Mouse (Mus musculus): ENCODE data around the gene Nob1. TPM values are rescaled to one million over a fixed set of nuclear protein-coding genes. Genes with fewer than 3 reads are reported as not detected.

Nob1 gene
- 10 to 100 TPM; 56.2 to 62.4 TPM for polyA plus RNA-seq (2017; shearing (Covaris generic))

DNA sequence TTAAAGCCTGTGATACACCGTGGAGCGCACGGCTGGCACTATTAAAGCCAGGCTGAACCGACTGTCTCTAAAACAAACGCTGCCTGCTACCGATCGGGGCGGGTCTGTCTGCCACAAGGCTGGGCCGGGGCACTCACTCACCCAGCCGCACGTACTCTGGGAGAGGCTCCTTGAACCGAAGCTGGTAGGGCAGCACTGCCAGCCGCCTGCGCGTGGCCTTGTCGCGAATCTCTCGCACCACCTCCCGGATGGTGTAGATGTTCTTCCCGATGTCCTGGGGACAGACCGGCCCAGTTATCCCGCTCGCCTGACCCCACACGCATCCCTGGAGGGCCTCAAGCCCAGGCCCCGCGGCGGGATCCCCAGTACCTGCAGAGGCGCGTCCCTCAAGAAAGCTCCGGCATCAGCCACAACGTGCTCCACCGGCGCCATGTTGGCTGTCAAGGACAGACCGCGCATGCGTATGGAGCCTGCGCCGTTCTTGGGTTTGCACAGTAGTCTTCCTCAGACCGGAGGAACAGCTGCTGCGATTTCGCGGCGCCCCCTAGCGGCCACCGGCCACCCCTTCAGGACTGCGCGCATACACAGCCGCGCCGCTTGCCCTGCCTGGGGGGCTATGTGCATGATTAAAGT, at the start of gene Nob1:
Nob1 (minus strand) TSS at position 455 of the 633 bp plus-strand sequence.
- ATAC-seq = peak; percentile 90

DNA sequence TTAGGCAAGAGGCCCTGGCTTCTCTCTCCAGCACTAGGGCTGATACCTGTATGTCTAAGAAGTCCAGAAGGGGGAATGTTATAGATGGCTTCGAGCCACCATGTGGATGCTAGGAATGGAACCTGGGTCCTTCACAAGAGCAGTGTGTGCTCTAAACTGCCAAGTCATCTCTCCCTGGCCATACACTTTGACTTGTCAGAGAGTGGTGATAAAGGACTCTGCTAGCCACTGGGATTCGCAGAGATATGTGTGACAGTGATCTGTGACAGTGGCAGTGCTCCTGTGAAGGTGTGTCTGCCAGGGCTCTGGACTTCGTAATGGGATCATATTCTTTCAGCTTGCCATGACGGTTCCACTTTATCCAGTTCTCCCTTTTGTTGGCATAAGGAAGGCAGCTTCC, 48.5 kb upstream of the Nob1 start:
- no peak for ATAC-seq

DNA sequence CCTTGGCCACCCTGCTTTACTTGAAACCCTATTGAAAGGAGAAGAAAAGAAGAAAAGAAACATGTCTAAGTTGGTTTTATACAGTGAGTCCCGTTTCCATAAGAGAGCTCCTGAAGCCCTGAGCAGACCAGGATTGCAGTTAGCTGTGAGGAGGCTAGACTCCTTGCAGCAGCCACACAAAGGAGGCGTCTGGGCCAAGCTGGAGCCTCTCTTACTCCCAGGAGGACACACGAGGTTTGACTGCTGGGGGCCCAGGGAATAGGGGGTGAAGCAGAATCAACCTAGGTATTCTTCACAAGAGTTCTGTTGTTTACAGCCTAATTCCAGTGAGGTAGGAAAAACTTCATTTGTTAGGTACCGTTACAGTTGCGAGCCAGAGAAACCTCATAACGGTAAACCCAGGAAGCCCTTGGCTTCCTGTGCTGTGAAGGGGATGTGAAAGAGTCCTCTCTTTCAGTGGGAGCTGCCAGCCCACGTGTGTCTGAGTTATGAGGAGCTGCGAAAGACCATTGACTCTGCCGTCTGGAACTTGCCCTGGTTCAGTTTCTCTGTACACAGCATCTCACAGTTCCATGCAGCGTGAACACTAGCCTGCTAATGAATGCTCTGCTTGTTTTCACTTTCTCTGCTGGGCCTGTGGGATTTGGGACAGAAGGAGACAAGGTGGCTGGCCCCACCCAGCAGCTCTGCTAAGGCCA, 47.7 kb upstream of the Nob1 start:
- ATAC-seq = no peak

DNA sequence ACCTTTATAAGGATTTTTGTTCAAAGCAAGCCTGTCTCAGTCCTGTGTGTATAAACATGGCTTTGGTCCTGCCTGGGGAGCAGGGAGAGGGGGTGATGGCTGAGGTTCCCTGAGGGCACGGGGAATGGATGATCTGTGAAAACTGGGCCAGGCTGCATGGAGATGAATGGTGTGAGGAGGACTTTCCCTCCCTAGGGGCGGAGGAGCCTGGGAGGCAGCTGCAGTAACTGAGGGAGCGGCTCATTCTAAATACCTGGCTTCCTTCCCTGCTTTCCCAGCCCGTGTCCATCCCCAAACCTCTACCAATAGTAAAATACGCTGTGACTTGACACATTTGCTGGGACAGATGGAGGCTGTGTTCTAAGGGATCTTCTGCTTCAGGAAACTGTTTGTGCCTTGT, 45.5 kb upstream of the Nob1 start:
- no peak for ATAC-seq

DNA sequence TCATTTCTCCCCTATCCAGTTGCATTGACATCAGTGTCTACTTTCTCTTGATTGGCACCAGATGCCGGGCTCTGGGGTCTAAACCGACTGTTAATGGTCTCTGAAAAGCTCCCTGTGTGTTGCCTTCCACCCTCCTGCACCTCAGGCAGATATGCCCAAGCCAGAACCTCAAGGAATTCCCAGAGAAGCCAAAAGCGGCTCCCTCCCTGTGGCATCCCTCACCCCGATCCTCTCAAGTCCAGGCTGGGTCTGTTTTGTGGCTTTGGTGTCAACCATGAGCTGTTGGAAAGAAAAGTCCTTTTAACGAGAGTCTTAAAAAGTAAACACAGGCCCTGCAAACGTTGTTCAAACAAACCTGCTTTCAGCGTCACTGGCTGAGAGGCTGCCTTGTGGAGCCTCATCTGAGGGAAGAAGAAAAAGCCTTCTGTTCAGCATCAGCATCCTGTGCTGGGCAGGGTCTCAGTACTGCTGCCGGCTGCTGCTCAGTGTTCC, 44.0 kb upstream of the Nob1 start:
- no peak for ATAC-seq

DNA sequence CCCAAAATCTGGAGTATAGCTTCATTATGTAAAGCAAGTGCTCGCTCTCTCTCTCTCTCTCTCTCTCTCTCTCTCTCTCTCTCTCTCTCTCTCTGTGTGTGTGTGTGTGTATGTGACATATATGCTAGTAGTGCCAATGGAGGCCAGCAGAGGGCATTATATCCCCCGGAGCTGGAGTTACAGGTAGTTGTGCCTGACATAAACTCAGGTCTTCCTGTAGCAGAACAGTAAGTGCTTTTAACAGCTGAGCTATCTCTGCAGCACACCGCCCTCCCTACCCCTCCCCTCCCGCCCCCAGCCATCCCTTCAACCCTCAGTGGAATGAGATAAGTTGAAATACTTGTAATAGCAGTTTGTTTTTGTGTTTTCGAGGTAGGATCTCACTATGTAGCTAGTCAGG, 41.8 kb upstream of the Nob1 start:
- no peak for ATAC-seq

DNA sequence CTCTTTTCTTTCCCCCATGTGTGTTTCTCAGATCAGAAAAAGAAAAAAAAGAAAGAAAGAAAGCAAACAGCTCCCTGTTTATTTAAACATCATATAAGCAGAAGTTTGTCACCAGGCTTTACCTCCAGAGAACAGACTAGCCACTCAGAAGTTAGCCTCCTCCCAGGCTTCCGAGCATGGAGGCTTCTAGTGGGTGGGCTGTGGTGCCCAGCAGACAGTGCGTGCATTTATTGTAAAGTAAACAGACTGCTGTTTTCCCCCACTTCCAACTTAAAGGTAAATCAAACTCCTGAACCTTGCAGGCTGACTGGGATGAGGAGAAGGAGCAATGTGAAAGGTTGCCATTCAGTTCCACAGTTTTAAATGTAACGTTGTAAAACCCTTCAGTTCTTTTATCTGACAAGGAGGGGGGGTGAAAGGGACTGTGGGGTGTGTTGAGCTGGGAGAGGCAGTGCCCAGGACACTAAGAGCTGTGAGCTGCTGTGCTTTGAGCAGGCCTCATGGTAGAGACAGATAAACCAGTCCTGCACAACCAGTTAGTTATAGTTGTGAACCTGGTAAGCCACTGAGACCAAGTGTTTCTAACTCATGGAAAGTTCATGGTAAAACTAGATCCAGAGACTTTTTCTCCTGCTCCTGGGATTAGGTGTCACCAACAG, 40.6 kb upstream of the Nob1 start:
- no peak for ATAC-seq

DNA sequence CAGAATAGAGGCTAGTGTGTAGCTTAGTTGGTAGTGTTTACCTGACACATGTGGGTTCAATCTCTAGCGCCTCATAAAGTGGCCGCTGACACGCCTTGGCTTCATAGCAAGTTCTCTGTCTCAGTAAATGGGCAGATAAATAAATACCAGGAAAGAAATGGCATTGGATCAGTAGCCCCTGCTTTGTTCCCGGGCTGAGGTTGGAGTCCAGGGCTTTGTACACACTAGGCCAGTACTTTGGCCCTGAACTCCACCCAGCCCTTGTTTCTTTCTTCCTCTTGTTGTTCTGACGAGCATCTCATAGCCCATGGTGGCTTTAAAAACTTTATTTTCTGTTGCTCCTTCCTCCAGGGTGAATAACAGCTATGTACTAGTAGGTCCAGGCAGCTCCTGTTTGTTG, 37.6 kb upstream of the Nob1 start:
- no peak for ATAC-seq

DNA sequence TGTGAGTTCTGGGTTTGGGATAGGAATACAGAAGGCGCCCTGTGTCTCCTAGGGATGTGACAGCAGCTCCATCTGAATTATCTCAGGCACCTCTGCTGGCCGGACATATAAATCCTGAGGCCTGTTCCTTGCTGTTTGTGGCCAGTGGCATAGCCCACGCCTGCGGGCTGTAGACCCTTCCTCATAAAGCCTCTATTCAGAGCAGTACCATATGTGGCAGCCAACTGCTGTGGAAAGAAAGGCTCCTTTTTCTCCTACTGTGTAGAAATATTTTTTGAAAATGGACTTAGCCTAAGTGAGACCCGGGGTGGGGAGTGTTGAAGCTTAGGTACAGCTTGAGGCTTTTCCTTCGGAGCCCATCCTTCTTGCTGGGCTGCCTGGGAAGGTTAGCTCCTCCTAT, 33.4 kb upstream of the Nob1 start:
- ATAC-seq = no peak

DNA sequence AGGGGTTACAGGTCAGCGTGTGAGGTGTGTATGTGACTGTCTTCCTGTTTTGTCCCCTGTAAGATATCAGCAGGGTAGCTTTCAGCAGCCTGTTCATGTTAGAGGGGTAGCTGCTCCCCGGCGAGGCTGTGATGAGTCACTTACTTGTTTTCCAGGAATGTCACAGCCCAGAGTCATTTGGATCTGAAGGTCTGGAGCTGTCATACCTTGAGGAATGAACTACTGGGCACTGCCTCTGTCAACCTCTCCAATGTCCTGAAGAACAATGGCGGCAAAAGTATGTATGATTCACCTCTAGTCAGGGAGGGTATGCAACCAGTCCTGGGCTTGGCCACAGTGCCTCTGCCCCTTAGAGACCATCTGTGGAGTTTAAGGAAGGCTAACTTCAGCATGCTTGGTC, 32.9 kb upstream of the Nob1 start:
- no peak for ATAC-seq

DNA sequence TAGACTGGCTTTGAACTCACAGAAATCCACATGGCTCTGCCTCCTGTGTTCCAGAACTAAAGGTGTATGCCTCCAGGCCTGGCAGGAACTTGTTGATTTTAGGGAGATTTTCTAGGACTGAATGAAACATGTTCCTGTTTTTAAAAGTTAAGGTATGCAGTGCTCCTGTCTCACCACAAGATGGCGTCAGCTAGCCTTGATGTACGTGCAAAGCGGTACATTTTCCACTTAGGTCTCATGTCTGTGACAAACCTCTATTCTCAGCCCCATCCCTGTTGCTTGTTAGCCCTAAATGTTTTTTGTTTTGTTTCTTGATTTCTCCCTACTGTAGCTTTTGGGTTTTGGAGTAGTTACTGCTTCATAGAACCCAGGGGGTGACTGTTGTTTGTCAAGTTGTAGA, 30.4 kb upstream of the Nob1 start:
- peak; percentile 83 for ATAC-seq

DNA sequence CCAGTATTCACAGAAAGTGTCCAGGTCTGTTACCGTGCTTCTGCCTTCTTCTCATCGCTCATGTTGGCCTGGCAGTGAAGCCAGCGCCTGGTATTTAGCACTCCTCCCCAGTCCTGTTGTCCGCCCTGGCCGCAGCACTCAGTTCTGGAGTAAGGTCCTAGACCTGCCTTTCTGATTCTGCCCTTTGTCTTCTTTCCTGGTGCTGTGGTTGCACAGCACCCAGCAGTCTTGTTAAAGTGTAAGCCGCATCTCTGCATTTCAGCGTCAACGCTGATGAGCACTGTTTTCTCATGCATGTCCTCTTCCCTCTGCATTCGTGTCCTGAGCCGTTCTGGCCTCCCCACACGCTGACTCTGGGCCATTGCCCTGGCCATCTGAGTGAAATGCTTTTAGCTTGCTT, 28.5 kb upstream of the Nob1 start:
- no peak for ATAC-seq

DNA sequence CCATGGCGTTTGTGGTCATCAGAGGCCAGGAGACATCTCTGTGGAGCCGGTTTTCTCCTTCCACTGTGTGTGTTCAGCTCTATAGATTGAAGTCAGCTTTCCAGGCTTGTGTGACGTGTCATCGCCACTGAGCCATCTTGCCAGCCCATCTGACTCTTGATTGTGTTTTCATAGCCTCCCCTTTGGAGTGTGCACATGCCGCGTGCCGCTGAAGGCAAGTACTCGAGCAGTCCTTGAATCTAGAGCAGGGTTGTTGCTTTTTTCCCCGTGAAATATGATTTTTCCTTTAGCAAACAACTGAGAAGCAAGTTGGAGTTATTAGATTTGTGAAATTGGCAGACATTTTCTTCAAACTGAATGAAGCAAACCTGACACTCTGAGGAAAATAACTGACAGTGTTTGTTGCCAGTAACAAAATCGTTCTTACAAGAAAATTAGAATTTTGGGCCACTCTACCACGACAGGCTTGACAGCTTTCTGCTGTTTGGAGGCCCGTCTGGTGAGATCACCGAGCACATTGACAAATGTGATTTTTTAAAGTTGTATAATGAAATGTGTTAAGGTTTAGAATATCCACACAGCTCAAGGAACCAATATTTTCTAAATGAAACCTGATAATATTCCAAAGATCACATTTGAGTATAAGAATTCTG, 26.7 kb upstream of the Nob1 start:
- no peak for ATAC-seq

DNA sequence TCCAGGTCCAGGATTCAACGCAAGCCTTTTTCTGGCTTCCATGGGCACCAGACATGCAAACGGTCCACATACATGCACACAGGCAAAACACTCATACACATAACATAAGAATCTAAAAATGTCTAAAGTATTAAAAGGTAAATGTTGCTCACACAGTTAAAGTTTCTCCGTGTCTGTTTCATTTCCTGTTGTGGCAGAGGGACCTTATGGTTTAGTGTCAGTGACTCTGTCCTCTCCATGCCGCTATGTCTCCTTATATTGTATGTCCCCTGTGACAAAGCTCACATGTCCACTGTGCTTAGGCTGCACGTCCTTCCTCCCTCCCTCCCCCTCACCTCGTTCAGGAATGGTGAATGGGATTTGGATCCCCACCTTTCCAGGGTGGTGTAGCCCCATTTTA, 24.8 kb upstream of the Nob1 start:
- ATAC-seq = peak; percentile 61

DNA sequence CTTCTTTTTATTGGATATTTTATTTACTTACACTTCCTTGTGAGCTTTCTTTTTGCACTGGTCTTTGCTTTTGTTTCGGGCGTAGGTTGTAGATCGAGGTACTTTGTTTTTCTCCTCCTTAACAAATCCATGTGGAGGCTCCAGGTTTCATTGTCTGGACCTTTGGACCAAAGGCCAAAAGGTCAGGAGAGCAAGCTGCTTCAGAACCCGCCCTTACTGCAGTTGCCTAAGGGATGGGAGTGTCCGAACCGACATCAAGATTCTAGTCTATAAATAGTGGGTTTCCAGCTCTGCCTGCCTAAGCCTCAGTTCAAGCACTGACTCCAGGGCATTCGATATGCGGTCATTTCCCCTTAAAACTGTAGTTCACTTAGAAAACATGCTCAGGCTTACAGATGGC, 24.3 kb upstream of the Nob1 start:
- no peak for ATAC-seq

DNA sequence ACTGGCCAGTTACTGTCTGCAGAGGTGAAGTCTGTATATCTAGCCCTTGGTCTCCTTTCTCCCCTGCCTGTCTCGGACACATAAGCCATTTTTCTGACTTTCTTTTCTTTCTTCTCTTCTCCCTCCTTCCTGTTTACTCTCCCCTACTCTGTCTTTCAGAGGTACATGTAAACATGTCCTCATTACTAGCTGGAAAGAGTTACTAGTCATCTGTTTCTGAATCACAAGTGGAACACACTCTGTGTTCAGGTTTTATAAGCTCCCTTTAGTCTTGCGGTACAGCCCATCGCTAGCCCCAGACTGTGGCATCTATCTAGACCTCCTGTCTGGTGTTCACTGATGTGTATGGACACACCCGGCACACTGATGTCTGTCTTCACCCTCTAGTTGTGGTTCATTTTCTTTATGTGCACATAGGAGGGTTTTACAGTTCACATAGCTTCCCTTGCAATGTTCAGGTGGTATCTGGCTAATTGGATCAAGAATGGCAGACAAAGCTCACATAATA, 23.6 kb upstream of the Nob1 start:
- ATAC-seq = peak; percentile 43

DNA sequence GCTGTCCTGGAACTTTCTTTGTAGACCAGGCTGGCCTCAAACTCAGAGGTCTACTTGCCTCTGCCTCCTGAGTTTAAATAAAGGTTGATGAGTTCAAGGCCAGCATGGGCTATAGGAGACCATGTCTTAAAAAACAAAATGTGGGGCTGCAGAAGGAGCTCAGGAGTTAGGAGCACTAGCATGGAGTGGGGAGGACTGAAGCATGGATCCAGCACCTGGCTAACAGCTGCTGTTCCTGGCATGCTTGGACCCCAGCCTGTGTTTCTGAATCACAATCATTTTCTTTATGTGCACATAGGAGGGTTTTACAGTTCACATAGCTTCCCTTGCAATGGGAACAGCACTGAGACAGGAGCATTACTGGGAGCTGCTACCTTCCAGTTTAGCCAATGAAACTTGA, 22.9 kb upstream of the Nob1 start:
- no peak for ATAC-seq

DNA sequence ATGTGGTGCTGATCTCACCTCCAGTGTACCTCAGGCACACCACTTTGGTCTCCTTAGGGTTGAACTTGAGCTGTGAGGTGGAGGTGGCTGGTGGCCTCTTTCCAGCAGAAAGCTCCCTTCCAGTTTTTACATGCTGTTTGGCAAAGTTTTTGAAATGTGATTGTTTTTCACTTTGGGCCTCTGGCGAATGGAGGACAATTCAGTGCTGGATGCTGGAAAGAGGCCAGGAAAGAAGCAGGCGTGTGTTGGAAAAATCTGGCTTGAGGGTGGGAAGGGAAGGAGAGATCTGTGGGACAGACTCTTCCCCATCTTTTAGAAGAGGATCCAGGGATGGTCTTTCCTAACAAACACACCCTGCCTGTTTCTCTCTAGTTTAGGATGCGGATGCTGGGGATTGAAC, 19.8 kb upstream of the Nob1 start:
- ATAC-seq = no peak

DNA sequence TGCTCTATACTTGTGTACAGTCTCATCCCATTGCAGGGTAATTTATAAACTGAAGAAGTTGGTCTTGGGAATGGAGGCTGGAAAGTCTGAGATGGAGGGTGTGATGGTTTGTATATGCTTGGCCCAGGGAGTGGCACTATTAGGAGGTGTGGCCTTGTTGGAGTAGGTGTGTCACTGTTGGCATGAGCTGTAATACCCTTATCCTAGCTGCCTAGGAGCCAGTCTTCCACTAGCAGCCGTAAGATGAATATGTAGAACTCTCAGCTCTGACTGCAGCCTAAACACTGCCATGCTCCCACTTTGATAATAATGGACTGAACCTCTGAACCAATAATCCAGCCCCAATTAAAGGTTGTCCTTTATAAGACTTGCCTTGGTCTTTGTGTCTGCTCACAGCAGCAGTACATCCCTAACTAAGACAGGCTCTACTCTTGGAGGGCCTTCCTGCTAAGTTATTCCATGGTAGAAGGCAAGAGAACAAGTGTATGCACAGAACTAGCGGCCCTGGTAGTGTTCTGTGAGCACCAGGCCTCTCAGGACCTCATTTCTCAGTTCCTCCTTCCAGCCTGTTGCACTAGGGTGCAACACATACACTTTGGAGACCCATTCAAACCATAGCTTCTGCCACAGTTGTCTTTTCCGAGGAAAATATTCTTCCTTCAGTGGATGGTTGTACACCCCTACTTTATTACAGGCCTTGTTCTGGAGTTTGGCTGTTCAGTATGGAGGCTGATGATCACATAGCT, 15.2 kb upstream of the Nob1 start:
- no peak for ATAC-seq

DNA sequence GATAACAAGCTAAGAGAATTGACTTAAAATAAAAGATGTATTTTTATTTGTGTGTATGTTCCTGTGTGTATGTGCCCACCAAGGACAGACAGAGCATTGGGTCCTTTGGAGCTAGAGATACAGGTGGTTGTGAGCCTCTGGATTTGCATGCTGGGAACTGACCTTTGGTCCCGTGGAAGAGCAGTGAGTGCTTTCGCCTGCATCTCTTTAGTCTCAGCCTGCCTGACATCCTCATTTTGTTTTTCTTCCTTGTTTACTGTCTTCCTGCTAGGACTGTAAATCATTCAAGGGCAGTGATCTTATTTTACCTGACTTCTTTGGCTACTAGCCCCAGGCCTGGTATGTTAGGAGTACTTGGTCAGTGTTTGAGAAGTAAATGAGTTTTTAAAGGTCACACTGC, 12.9 kb upstream of the Nob1 start:
- no peak for ATAC-seq

DNA sequence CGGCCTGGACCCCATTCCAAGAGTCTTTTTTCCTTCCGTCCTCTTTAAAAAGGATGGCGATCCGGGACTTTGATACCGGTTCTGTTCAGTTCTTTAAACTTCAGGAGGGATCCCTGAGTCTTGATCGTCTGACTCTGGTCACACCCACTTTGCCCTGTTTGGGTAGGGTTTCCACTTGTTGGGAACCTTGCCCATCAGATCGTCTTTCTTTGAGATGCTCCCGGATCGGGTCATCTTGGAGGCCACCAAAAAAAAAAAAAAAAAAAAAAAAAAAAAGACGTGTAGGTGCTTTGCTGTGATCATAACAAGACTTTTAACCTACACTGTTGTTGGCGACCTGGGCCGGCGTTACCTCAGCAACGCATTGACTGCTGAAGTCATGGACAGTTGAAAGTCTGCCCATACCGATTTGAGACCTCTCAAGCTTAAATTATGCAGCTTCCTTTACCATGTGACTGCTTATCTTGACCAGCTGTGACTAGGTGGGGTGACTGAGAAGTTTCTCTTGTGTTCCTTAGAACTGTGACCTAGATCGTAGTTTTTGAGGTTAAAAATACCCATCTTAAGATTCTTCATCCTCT, 12.1 kb upstream of the Nob1 start:
- peak; percentile 49 for ATAC-seq
